Mouse (Mus musculus) erythroblast, embryonic 14.5 days (primary cell): Measurements from ENCODE around the gene Tmtc4. TPM values are rescaled to one million over a fixed set of nuclear protein-coding genes. Genes with fewer than 3 reads are reported as not detected.

Experiments
- H3K27me3 ChIP-seq: 2 replicates; pipeline ENCODE4 v1.6.1; 2012; ENCODE audit warnings: inconsistent platforms; ENCODE audit not compliant: control insufficient read depth
- H3K36me3 ChIP-seq: 2 replicates; pipeline ENCODE4 v1.6.1; 2012; ENCODE audit warnings: mild to moderate bottlenecking, inconsistent platforms; ENCODE audit not compliant: control insufficient read depth
- H3K4me1 ChIP-seq: 2 replicates; pipeline ENCODE4 v1.6.1; 2012; ENCODE audit warnings: inconsistent platforms; ENCODE audit not compliant: control insufficient read depth
- H3K4me3 ChIP-seq: replicated peaks from 2 replicates; pipeline ENCODE3; 2012; ENCODE audit warnings: moderate library complexity, mild to moderate bottlenecking, inconsistent platforms
- H3K9me3 ChIP-seq: 2 replicates; pipeline ENCODE4 v1.6.1; 2012; ENCODE audit warnings: low read length, inconsistent platforms, mixed read lengths; ENCODE audit not compliant: control insufficient read depth
- GATA1 ChIP-seq: IDR thresholded peaks from 2 replicates; pipeline ENCODE4 v1.6.1; 2012; ENCODE audit warnings: low read length, inconsistent platforms, mixed read lengths
- TAL1 ChIP-seq: IDR thresholded peaks from 3 replicates; pipeline ENCODE4 v1.6.1; 2012; ENCODE audit warnings: low read length, inconsistent platforms, mixed read lengths
- polyA plus RNA-seq: library from polyadenylated mRNA; stranded (reverse); fragments of >175 nt; gene quantifications from 2 replicates; pipeline ENCODE4 v1.2.3, GENCODE M21; 2012

Tmtc4 gene
- polyA plus RNA-seq, 1 experiment = not detected

- H3K4me1 ChIP-seq = no peaks in the 10 kb centered on the region
- H3K9me3 ChIP-seq = no peaks in the 10 kb centered on the region
- peaks cover 13% of the 10 kb centered on the region for H3K36me3 ChIP-seq
- no peaks in the 10 kb centered on the region for H3K27me3 ChIP-seq
- H3K4me3 ChIP-seq = no peak overlapping the region
- TF ChIP-seq GATA1 (no peak), TAL1 (no peak)
These were observed 85.3 kb downstream of the Tmtc4 start for GRCm38 (mm10) chr14:122898550-122898949.

GRCm38 (mm10) chr14:122896106-122896505 is 87.7 kb downstream of the Tmtc4 start:
- H3K4me1 ChIP-seq = no peaks in the 10 kb centered on the region
- TF ChIP-seq GATA1 = no peak
- no peak for TF ChIP-seq TAL1
- no peaks in the 10 kb centered on the region for H3K27me3 ChIP-seq
- H3K9me3 ChIP-seq = no peaks in the 10 kb centered on the region
- no peak overlapping the region for H3K4me3 ChIP-seq
- H3K36me3 ChIP-seq = peaks cover 18% of the 10 kb centered on the region

GRCm38 (mm10) chr14:122891470-122891968 is 92.3 kb downstream of the Tmtc4 start:
- H3K4me3 ChIP-seq = no peak overlapping the region
- TF ChIP-seq GATA1 (no peak), TAL1 (no peak)

GRCm38 (mm10) chr14:122888480-122888872 is 95.4 kb downstream of the Tmtc4 start:
- Histone ChIP-seq H3K4me1 (no peaks in the 10 kb centered on the region), H3K36me3 (peaks cover 26% of the 10 kb centered on the region), H3K4me3 (no peak overlapping the region), H3K27me3 (no peaks in the 10 kb centered on the region), H3K9me3 (no peaks in the 10 kb centered on the region)
- TF ChIP-seq GATA1 (no peak), TAL1 (no peak)

More at GRCm38 (mm10) chr14:122891470-122891968, 92.3 kb downstream of the Tmtc4 start:
- no peaks in the 10 kb centered on the region for H3K9me3 ChIP-seq
- H3K4me1 ChIP-seq = no peaks in the 10 kb centered on the region
- peaks cover 26% of the 10 kb centered on the region for H3K36me3 ChIP-seq
- no peaks in the 10 kb centered on the region for H3K27me3 ChIP-seq

- no peaks in the 10 kb centered on the region for H3K9me3 ChIP-seq
- no peak for TF ChIP-seq TAL1
- TF ChIP-seq GATA1 = no peak
- H3K36me3 ChIP-seq = peaks cover 24% of the 10 kb centered on the region
- no peaks in the 10 kb centered on the region for H3K4me1 ChIP-seq
- no peak overlapping the region for H3K4me3 ChIP-seq
- no peaks in the 10 kb centered on the region for H3K27me3 ChIP-seq
These were observed 95.9 kb downstream of the Tmtc4 start for GRCm38 (mm10) chr14:122887702-122888479.

GRCm38 (mm10) chr14:122887278-122887677 is 96.6 kb downstream of the Tmtc4 start:
- Histone ChIP-seq H3K27me3 (no peaks in the 10 kb centered on the region), H3K4me1 (no peaks in the 10 kb centered on the region), H3K9me3 (no peaks in the 10 kb centered on the region), H3K4me3 (no peak overlapping the region), H3K36me3 (peaks cover 24% of the 10 kb centered on the region)
- TF ChIP-seq GATA1 = no peak
- TF ChIP-seq TAL1 = no peak

GRCm38 (mm10) chr14:122885893-122886292 is 97.9 kb downstream of the Tmtc4 start:
- Histone ChIP-seq H3K27me3 (no peaks in the 10 kb centered on the region), H3K4me3 (no peak overlapping the region), H3K4me1 (no peaks in the 10 kb centered on the region), H3K36me3 (peaks cover 15% of the 10 kb centered on the region), H3K9me3 (no peaks in the 10 kb centered on the region)
- TF ChIP-seq TAL1 (no peak), GATA1 (no peak)

- H3K4me3 ChIP-seq = no peak overlapping the region
- no peaks in the 10 kb centered on the region for H3K9me3 ChIP-seq
- peaks cover 7% of the 10 kb centered on the region for H3K36me3 ChIP-seq
- H3K27me3 ChIP-seq = no peaks in the 10 kb centered on the region
- TF ChIP-seq TAL1 (no peak), GATA1 (no peak)
- no peaks in the 10 kb centered on the region for H3K4me1 ChIP-seq
These were observed 99.8 kb downstream of the Tmtc4 start for GRCm38 (mm10) chr14:122883821-122884584.

GRCm38 (mm10) chr14:122883410-122883806 is 100.4 kb downstream of the Tmtc4 start:
- H3K36me3 ChIP-seq = peaks cover 7% of the 10 kb centered on the region
- H3K4me3 ChIP-seq = no peak overlapping the region
- no peaks in the 10 kb centered on the region for H3K9me3 ChIP-seq
- H3K27me3 ChIP-seq = no peaks in the 10 kb centered on the region
- no peak for TF ChIP-seq TAL1
- no peak for TF ChIP-seq GATA1
- H3K4me1 ChIP-seq = no peaks in the 10 kb centered on the region
